Mouse (Mus musculus): ENCODE results near the gene Slc29a3.
"Not testable (repeated sequence)": the region's sequence is repeated elsewhere in the genome, so short reads cannot be mapped to it uniquely, and the experiment has no call there.

The Slc29a3 gene

DNA sequence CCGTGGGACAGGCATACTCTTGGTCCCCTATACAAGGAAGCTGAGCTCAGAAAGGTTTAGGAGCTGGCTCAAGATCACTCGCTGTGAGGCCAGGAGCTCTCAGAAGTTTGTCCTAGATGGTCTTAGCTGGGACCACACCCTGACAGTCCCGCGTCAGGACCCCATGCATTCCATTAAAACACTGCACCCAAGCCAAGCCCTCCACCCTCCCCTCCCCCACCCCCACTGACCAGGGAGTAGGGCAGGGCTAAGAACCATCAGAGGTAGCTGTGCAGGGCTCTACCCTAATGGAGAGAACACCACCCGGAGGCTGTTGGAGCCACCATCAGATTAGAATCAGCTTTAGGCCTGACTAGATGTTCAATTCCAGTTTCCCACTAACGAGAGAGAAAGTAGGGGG, 28.1 kb downstream of the Slc29a3 start:
- DNase-seq (ENCODE audit: low spot score): no peak

DNA sequence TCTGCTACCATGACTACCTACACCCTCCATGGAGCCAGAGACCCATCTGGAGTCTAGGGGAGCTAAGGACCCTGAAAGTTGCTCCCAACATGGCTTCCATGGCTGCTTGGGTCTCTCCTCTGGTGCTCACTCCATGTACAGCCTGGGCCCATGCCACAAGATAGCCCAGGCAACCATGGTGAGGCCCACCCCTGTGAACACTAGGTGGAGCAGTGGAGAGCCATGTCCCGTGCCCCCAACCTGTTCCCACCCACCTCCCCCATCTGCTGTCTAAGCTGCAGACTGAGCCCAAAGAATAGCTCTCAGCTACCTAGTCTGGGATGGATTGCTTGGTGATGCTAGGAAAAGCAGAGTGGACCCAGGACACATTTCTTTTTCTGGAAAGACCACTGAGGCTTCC, 29.2 kb downstream of the Slc29a3 start:
- DNase-seq (ENCODE audit: low spot score): no peak

DNA sequence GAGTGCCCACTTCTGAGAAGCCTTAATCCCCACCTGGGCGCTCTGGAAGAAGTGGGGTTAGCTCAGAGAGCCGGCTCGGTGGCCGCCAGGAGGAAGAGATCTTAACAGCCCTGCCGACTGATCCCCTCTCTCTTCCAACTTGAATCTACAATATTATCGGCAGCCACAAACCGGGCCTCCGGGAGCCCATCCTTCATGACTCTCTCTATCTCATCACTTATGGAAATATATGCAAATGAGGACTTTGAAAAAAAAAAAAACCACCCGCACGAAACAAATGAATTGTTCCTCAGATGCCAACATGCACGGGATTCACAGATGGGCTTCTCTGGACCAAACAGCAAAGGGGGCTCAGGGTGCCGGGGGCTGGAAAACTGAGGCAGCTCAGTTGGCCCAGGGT, 31.0 kb downstream of the Slc29a3 start:
- DNase-seq (ENCODE audit: low spot score): no peak

DNA sequence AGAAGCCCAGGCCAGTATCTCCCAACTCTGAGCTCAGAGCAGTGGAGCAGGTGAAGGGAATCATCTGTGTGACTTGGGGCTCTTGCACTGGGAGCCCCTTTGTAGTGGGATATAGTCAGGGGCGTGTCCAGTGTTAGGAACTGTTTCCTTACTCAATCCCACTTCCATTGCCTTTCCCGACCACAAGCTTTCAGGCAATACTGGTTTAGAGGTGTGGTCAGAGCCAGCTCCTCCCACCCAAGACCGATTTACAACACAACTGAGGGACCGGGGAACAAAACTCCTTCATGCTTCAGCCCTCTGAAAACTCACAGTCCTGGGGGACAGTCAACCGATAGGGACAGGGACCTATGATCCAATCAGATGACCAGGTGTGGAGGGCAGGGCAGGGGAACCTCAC, 32.1 kb downstream of the Slc29a3 start:
- DNase-seq (ENCODE audit: low spot score): no peak

DNA sequence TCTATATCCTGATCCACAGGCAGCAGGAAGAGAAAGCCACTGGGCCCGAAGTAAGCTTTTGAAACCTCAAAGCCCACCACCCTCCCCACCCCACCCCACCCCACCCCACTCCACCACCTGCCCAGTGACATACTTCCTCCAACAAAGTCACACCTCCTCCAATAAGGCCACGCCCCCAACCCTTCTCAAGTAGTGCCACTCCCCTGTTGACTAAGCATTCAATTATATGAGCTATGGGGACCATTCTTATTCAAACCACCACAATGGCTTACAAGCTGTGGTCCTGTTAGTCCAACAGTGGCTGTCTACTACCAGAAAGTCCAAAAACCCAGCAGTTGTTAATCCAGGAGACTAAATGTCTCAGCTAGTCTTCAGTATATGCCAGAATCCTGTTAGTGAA, 34.1 kb downstream of the Slc29a3 start:
- DNase-seq (ENCODE audit: low spot score): no peak

DNA sequence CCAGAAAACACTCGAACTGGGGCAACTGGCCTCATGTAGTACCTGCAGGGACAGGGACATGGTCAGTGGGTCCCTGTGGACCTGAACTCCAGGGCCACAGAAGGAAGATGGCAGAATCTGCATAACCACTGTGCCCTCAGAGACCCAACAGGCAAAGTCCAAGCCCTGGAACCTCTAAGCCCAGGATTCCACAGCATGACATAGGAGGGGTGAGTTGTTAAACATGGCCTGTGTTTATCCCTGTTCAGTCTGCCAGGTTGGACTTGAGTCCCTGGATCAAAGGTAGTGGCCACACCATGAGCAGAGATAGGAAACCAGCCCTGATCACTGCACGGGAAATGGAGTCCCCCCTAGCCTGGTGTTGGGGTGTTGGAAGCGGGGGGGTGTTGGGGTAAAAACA, 36.1 kb downstream of the Slc29a3 start:
- DNase-seq (ENCODE audit: low spot score): no peak

DNA sequence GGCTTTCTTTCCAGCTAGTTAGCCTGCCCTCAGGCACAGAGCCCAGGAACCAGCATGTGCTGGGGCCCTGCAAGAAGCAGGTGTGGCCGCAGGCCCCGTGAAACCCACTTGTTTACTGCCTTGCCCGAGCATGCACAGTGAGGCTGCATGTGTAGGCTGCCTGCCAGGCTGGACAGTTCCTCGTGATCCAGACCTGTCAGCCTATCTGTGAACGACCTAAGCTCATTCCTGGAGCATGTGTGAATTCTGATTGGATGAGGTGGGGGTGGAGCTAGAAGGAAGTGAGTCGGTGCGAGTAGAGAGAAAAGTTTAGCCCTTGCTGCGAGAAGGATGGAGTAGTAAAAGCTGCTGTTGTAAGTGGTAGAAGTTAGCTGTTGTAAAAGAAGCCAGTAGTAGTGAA, 40.3 kb downstream of the Slc29a3 start:
- DNase-seq (ENCODE audit: low spot score): not testable (repeated sequence)

DNA sequence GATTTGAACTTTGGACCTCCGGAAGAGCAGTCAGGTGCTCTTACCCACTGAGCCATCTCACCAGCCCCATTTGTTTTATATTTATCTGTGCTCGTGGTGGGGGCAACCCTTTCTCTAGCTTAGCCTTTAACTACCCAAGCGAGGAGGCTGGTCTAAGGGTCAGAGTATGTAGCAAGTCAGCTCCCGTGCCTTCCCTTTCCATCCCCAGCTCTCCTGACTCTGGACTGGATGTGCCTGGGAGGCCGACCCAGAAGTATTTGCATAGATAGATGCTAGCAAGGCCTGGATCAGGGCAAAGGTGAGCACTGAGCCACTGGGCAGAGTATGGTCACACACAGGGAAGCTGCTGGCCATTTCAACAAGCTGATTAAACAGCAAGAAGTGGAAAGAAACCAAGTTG, 43.8 kb downstream of the Slc29a3 start:
- no peak for DNase-seq (ENCODE audit: low spot score)

DNA sequence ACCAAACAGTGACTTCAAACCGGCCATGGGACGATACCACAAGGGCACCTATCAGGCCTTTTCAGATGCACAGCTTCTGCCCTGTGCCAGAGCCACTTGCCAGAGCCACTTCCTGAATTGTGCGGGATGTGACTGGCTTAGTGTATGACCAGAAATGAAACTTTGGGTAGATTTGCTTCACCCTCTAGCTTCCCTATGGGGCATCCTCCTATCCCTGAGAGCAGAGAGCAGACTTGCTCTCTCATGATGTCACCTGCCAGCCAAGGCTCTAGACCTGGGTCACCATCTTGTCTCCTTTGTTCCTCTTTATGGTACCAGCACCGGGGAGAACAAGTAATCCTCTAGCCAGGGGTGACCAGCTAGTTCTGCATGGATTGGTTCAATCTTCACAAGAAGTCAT, 46.3 kb downstream of the Slc29a3 start:
- DNase-seq (ENCODE audit: low spot score): no peak

DNA sequence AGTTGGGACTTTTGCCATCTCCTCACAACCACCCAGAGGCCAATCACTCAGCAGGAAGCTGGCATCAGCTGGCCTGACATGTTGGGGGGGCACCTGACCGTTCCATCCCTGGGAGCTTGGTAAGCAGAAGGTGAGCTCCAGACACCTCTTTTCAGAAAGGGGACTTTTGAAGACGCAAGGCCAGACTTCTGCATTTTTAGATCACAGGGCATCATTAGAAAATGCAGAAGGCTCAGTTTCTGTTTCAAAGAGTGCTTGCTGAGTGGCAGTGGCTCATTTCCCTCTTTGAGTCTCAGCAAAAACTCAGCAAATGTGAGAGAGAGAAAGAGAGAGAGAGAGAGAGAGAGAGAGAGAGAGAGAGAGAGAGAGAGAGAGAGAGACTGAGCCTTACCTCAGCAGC, 47.5 kb downstream of the Slc29a3 start:
- no peak for DNase-seq (ENCODE audit: low spot score)

DNA sequence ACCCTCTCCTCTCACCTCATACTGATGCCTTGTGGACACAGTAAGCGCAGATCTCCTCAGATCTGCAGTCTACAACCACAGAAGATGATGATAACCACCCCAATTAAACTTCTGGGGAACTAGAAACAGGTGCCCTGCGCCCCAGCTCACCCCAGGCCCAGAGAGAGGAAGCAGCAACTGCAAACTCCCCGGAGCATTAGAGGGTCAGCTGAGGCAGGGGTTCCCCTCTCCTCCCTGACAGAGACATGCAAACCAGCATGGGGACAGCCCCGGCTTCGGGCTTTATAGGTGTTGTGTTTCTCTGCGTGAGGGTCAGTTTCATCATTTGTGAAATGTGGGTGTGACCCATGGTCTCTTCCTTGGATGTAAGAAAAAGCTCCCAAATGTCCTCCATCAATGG, 54.8 kb downstream of the Slc29a3 start:
- no peak for DNase-seq (ENCODE audit: low spot score)

DNA sequence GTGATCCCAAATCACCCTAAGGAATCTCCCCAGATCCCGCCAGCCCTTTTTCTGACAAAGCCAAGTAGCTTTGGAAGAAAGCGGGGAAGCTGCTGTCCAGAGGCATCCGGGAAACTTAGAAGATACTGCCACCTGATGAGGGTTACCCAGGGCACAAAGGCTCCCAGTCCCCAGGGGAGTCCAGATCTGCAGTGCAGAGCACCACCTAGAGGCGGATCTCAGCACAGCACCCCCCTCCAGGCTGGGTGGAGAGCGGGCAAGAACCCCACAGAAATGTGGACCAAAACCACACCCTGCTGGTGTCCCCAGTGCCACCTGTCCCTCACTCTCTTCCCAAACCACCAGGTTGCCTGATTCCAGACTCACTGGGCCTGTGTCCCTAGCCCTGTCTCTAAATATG, 55.6 kb downstream of the Slc29a3 start:
- DNase-seq (ENCODE audit: low spot score): peak; percentile 70

DNA sequence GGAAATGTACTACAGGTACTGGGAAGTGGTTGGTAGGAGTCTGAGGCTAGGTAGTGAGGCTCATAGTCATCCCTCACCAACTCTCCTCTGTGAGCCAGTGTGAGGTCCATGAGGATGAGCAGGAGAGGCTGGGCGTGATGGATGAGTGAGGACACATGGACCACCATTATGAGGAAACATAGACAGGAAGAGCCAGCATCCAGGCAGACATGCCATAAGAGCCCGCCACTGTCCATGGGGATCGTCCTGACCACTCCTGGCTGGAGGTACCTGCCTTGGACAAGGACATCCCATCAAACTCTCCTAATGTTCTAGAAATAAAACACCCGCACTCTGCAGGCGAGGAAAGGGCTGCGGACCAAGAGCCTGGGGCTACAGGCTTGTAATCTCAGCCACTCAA, 56.2 kb downstream of the Slc29a3 start, which contains the start of gene Cdh23:
Gene Cdh23, minus strand, starts transcription at position 101 of the 400 bp plus-strand sequence.
- DNase-seq (ENCODE audit: low spot score): no peak

DNA sequence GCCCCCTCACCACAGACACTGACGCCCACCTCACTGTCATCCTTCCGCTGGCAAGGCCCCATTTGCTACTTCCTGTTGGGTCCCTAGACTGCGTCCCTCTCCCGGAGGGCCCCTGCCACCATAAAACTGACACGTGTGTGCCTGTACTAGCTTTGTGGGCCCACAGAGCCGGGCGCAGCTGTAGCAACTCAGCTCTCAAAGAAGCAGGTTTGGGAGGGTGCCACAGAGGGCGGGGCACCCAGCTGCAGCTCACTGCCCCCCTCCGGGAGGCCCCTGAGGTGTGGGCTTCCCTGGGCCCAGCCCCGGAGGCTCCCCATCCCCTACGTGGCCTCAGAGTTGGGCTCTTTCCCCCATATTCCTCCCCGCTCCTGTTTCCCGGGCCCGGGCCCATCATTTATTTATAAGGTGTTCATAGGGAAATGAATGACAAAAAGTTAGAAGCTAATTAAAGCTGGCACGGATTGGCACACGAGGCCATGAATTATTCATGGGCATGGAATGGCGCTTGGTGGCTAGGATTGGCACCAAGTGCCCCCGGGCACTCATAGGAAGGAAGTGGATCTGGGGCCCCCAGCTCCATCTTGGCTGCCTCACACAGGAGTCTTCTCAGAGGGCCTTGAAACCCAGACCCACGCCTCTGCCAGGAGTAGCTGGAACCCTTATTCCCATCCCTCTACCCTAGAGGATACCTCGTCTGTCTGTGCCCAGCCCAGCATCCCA, 60.8 kb downstream of the Slc29a3 start:
- no peak for DNase-seq (ENCODE audit: low spot score)

DNA sequence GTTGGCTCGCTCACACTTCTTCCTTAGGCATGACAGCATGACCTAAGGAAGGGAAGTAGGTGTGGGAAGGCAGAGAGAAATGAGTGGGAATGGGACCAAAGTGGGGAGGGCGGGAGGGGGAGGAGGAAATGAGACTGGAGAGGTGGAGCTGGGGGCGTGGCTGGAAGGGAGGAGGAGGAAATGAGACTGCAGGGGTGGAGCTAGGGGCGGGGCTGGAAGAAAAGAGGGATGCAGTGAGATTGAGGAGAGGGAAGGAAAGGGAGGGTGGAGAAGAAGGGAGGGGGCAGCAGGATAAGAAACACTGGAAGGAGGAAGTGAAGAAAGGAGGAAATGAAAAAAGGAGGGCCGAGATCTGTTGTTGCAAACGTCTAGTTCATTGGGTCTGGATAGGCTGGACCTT, 61.6 kb downstream of the Slc29a3 start:
- no peak for DNase-seq (ENCODE audit: low spot score)

DNA sequence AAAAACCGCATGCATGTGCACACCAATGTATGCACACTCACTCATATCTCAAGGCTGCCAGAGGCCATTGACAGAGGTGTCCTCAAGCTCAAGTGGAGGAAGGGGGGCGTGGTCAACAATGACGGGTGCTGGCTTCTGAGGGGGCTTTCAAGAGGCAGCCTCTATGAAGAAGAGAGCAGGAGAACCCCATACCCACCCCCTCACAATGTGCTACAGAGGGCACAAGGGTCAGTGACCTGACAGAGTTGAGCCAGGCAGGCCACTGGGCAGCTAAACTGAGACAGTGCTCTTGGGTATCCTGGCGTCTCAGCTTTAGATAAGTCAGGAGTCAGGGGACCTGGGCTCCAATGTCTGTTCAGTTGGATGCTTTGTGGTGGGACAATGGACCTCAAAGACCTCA, 63.2 kb downstream of the Slc29a3 start:
- no peak for DNase-seq (ENCODE audit: low spot score)

DNA sequence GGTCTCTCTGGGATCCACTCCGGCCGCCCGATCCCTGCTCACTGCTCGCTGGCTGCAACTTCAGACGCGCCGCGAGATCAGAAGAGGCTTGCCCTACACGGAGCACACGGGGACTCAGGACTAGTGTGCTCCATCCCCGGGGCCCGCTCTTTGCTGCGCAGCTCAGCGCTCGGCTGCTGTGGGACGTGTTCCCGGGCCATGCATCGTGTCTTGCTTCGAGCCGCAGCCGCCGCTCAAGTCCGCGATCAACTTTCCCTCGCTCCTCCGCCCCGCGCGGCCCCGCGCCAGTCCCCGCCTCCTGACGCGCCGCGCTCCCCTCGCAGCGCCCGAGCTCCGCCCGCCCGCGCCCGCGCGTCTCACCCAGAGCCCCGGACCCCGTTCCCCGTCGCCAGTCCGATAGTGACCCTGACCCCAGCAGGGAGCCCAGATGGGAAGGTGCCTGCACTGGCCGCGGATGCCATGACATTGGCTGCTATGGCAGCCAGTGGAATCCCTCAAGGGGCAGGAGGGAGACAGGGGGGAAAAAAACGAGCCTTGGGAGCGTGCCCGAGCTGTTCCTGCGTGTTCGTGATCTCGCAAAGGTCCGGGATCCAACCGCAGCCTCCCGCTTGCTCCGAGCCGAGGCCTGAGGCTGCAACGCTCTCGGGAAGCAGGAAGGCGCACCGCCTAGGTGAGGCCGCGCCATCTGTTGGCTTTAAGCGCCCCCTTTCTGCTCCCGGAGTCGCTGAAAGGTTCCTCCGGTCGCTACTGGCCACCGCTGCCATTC, 65.4 kb downstream of the Slc29a3 start:
- peak; percentile 86 for DNase-seq (ENCODE audit: low spot score)

DNA sequence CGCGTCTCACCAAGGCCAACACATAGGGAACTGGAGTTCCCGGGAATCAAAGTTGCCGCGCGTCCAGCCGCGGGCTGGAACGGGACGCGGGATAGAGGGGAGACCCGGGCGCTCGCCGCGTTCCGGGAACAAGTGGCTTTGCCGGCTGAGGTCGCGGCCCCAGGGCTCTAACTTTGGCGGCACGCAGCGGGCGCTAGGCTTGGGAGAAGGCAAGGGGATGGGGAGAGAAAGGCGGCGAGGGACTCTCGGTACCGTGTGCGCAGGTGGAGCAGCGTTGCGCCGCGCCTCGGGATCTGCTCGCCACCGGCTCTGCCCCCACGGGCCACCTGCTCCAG, 66.0 kb downstream of the Slc29a3 start:
- no peak for DNase-seq (ENCODE audit: low spot score)

DNA sequence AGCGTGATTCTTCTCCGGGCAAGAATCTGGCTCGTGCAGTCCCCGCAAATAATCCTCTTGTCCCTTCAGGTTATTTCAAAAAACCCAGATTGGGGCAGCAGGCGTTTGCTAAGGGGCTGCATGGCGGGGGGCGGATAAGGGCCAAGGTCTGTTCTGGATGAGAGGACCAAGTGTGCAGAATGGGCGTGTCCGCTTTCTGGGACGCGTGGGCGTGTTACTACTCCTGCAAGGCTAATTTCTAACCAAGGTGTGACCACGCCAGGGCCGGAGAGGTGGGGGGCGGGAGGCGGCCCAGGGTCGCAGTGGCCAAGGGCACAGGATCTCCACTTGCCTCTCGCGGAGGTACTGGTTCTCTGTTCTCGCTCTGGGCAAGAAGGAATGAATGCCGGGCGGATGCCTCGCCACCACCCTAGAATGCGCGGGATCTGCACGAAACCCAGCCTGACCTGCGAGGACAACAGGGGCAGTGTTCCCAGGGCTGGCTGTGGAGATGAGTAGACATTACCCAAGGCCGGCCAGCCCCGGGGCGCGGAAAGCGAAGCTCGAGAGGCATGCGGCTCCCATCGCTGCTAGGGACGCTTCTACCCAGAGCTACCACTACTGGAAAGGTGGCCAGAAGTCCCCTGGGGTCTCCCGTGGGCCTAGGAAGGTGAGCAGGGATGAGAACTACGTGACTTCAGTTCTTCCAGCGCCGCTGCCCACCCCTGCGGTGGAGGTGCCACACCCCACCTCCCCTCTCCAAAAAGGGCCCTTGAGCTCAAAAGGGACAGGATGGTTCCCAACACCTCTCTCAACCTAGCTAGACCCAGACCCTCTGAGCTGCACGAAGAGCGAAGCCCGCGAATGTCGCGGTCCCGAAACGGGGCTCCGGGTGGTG, 66.6 kb downstream of the Slc29a3 start:
- DNase-seq (ENCODE audit: low spot score): no peak

DNA sequence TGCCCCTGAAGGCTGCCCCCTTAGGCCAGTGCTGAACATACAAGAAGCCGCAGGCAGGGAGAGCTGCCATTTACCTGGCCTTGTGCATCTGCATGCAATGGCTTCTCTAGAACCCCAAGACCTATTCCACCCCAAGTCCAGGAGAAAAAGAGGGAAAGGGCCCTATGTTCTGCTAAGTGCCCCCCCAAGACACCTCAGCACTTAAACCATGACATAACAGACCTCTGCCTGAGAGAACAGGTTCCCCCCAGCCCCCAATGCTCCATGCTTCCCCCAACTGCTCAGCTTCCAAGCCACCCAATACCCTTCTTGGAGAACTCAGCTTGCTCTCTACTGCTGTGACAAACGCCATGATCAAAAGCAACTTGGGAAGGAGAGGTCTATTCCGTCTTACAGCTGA, 73.7 kb downstream of the Slc29a3 start:
- DNase-seq (ENCODE audit: low spot score): no peak

DNA sequence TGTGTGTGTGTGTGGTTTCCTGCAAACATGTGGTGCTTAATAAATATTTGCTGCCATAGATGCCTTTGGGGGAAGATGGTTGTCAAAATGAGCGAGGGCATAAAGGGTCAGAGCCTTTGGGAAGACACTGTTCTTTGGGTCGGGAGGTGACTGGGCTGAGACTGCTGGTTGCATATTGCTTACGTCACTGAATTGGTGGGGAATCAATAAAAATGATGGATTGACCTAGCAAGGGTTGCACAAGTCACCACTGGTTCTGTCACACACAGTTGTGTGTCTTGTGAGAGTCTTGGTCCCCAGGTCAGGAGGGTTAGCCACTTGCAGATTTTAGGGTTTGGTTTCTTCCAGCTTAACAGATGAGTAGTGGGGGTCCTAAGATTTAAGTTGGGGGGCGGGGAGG, 75.3 kb downstream of the Slc29a3 start:
- DNase-seq (ENCODE audit: low spot score): no peak

DNA sequence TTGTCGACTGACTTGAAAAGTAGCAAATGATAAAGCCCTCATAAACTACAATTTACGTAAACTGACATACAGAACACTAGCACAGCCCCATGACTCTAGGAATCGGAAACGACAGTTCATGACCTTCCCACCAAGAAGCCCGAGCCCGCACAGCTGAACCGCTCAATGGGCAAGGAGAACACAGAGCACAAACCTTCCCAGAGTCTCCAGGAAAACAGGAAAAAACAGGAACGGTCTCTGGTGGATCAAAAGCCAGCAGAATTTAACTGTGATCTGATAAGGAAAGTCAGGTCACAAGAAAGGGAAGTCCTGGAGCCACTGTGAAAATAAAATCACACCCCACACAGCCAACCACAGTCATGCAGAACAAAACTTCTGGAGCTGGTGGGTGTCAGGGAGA, 82.4 kb downstream of the Slc29a3 start:
- DNase-seq (ENCODE audit: low spot score): no peak

DNA sequence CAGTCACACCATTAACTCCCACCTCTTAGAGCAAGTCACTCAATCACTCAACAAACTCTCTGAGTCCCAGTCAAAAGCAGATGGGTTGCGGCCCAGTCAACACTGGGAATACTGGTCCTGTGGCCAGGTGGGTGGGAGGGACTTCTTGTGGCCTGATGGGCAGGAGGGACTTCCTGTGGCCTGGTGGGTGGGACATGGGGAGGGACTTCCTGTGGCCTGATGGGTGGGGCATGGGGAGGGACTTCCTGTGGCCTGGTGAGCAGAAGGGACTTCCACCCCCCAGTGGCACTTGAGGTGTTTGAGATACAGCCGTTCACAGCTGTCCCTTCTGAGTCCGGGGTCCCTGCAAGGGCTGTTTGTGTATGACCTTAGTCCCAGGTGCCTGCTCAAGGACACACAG, 84.0 kb downstream of the Slc29a3 start:
- no peak for DNase-seq (ENCODE audit: low spot score)

Data from embryo, embryonic 10 days (tissue).